Mouse (Mus musculus) limb, embryonic 15.5 days (tissue): ENCODE results near the gene Tmem245. TPM values are rescaled to one million over a fixed set of nuclear protein-coding genes. Genes with fewer than 3 reads are reported as not detected.

Source experiments
- ATAC-seq: fragments of 200-750 bp; cut with Nextera tagmentation; 2 replicates; pipeline ENCODE4 v1.8.0; 2017; ENCODE audit warnings: low read depth, moderate TSS enrichment; ENCODE audit not compliant: insufficient number of reproducible peaks, low FRiP score, low TSS enrichment
- H3K27ac ChIP-seq: fragments of 300-500 bp; sonication (generic); 2 replicates; pipeline ENCODE4 v1.5.1; 2015; ENCODE audit warnings: moderate library complexity, mild to moderate bottlenecking, inconsistent platforms
- H3K27me3 ChIP-seq: fragments of 300-500 bp; sonication (generic); 2 replicates; pipeline ENCODE4 v1.6.1; 2015; ENCODE audit warnings: inconsistent platforms
- H3K36me3 ChIP-seq: fragments of 300-500 bp; sonication (generic); 2 replicates; pipeline ENCODE4 v1.6.1; 2015; ENCODE audit warnings: inconsistent platforms
- H3K4me1 ChIP-seq: fragments of 300-500 bp; sonication (generic); 2 replicates; pipeline ENCODE4 v1.6.1; 2015; ENCODE audit warnings: inconsistent platforms
- H3K4me2 ChIP-seq: fragments of 300-500 bp; sonication (generic); 2 replicates; pipeline ENCODE4 v1.6.1; 2015; ENCODE audit warnings: mild to moderate bottlenecking, inconsistent platforms
- H3K4me3 ChIP-seq: fragments of 300-500 bp; sonication (generic); 2 replicates; pipeline ENCODE4 v1.5.1; 2015; ENCODE audit warnings: mild to moderate bottlenecking, inconsistent platforms
- H3K9ac ChIP-seq: fragments of 300-500 bp; sonication (generic); 2 replicates; pipeline ENCODE4 v1.6.1; 2015; ENCODE audit warnings: inconsistent platforms
- H3K9me3 ChIP-seq: fragments of 300-500 bp; sonication (generic); 2 replicates; pipeline ENCODE4 v1.6.1; 2016; ENCODE audit warnings: inconsistent platforms
- WGBS: fragments of 180-500 bp; shearing (Covaris S2); methylation state at CpG from one replicate; pipeline ENCODE4 v1.1.7; 2015; 5-methylcytosine and 5-hydroxymethylcytosine counted together
- polyA plus RNA-seq: library from polyadenylated mRNA; unstranded; fragments of >200 nt; fragmentation: Nextera tagmentation; extraction: Ambion mirVana; gene quantifications from 2 replicates; pipeline ENCODE4 v1.2.1, GENCODE M21; 2015

Tmem245 gene
- polyA plus RNA-seq, 1 experiment from 2014 or later: 10.9 TPM

DNA sequence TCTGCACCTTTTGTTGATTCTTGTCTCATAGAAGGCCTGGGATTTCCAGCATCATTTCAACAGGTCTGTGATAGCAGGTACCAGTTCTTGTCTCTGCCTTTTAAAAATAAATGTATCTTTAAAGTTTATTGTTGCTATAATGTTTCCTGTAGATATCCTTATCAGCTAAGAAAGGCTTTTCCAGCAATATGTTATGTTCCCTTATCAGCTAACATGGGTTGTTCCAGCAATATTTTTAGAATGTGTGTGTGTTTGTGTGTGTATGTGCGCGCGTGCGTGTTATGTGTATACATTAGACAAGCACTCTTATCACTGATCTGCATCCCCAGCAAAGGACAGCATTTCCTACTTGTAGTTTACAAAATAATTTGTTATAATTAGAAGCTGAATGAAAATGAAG is 85.7 kb downstream of the Tmem245 start:
- Histone ChIP-seq H3K9me3 (no peaks in the 10 kb centered on the region), H3K4me2 (no peak overlapping the region), H3K4me1 (peaks cover 20% of the 10 kb centered on the region), H3K27ac (no peak overlapping the region), H3K36me3 (no peaks in the 10 kb centered on the region), H3K4me3 (no peak overlapping the region), H3K9ac (no peak overlapping the region), H3K27me3 (no peaks in the 10 kb centered on the region)
- no peak for ATAC-seq
- 96% methylated on average over 4 of the region's 4 CpGs for WGBS

DNA sequence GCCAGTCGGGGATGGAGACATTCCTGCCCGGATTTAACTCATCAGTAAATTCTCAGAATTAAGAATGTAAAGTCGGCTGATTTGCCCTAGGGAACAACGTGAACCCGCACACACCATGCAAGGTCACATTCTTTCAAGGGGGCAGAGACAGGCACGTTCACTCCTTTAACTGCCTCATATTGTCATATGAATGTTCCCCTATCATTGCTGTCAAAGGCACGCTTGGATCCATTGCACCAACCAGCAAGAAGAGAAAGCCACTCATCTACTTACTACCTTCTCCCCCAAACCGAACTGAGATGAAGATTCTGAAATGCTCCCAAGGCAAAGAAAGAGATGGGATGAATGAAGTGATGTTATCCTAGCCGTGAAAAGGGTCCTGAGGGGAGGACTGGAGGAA is 88.5 kb downstream of the Tmem245 start:
- WGBS: 66% methylated on average over 9 of the region's 9 CpGs
- H3K27ac ChIP-seq: no peak overlapping the region
- no peaks in the 10 kb centered on the region for H3K27me3 ChIP-seq
- peaks cover 9% of the 10 kb centered on the region for H3K4me1 ChIP-seq
- no peak overlapping the region for H3K4me2 ChIP-seq
- H3K9ac ChIP-seq: no peak overlapping the region
- no peaks in the 10 kb centered on the region for H3K36me3 ChIP-seq
- no peaks in the 10 kb centered on the region for H3K9me3 ChIP-seq
- ATAC-seq: no peak
- H3K4me3 ChIP-seq: no peak overlapping the region

DNA sequence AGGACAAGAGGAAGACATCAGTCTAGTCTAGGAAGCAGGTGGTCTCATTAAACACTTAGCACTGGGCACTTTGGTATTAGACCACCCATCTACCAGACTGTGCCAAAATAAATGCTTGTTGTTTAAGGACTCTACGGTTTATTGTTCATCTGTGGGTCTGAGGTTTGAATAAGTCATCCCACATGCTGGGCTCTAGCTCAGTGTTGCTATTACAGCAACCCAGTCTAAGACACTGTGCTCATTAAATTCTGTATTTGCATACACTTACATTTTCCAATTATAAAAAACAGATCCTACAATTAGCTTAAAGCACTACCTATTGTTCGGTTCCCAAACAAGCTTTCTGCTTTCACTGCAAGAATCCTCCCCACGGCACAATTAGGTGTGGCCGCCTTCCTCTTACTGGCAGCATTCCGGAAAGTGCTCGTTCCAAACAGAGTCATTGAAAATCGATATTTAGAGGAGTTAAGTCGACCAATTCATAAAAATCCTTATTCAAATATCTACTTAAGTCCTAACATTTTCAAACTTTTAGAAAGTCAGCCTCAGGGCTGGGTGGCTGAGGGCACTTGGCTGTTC is 90.8 kb downstream of the Tmem245 start:
- H3K36me3 ChIP-seq: no peaks in the 10 kb centered on the region
- no peak overlapping the region for H3K4me2 ChIP-seq
- H3K9ac ChIP-seq: no peak overlapping the region
- no peak overlapping the region for H3K27ac ChIP-seq
- ATAC-seq: no peak
- no peaks in the 10 kb centered on the region for H3K27me3 ChIP-seq
- H3K4me3 ChIP-seq: no peak overlapping the region
- no peaks in the 10 kb centered on the region for H3K9me3 ChIP-seq
- H3K4me1 ChIP-seq: peaks cover 6% of the 10 kb centered on the region; the same call in 1 of the 2 replicates
- WGBS: 59% methylated on average over 8 of the region's 8 CpGs

DNA sequence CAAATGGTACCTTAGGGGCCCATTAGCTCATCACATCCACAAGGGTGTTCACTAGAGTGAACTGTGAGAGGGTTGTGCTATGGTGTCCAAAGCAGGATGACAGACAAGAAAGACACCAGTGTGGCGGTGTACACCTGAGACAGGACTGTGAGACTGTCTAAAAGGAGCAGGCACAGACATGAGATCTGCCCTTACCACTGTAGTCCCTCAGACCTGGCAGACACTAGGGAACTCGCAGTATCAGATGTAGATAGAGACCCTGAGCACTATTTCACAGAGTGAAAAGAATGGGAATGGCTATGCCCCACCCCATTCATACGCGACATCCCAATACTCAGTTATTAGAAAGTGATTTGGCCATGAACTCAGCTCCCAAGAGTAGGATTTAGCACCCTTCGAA is 91.3 kb downstream of the Tmem245 start:
- WGBS: 89% methylated on average over 5 of the region's 5 CpGs
- no peak overlapping the region for H3K9ac ChIP-seq
- no peaks in the 10 kb centered on the region for H3K27me3 ChIP-seq
- H3K4me1 ChIP-seq: peaks cover 6% of the 10 kb centered on the region; the same call in 1 of the 2 replicates
- H3K9me3 ChIP-seq: no peaks in the 10 kb centered on the region
- no peak overlapping the region for H3K4me2 ChIP-seq
- H3K36me3 ChIP-seq: no peaks in the 10 kb centered on the region
- no peak overlapping the region for H3K27ac ChIP-seq
- no peak overlapping the region for H3K4me3 ChIP-seq
- ATAC-seq: no peak

DNA sequence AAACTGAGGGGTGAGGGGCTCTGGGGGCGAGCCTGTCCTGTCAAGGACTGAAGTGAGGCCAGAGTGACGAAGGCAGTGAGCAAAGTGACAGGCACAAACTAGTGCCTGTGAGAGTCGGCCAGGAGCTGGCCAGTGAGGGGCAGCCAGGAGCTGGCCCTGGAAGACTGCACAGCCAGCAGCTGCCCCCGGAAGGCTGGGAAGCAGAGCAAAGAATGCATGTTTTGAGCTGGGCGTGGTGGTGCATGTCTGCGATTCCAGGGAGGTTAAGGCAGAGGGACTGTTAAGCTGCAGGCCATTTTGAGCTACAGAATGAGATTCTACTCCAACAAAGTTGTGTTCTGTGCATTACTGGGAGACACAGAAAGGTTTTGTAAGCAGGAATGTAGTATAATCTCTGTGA is 96.5 kb downstream of the Tmem245 start:
- no peaks in the 10 kb centered on the region for H3K9me3 ChIP-seq
- H3K9ac ChIP-seq: no peak overlapping the region
- H3K4me1 ChIP-seq: peaks cover 7% of the 10 kb centered on the region
- peak overlapping the region; percentile 47 for H3K27ac ChIP-seq
- H3K36me3 ChIP-seq: 0 out of 2 replicates have a peak, but pooled peaks cover 4% of the 10 kb centered on the region
- 32% methylated on average over 6 of the region's 6 CpGs for WGBS
- 0 out of 2 replicates have a peak, but pooled peaks have one; percentile 52 for ATAC-seq
- H3K27me3 ChIP-seq: no peaks in the 10 kb centered on the region
- no peak overlapping the region for H3K4me3 ChIP-seq
- H3K4me2 ChIP-seq: no peak overlapping the region

DNA sequence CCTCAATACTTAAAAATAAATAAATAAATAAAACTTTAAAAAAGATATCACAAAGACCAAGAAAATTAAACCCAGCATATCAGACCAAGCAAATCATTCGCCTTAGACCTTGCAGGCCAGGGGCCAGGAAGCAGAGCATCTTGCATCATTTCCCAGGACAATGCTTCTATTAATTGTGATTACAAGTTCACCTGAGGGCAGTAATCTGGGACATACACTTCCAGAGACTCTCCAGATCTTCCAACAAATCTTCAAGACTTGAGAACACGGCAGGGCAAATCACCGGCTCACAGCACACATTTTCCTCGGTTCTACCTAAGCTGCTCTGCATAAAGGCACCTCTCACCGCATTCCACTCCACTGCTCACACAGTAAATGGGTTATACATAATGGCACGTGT is 99.2 kb downstream of the Tmem245 start:
- no peak for ATAC-seq
- no peaks in the 10 kb centered on the region for H3K27me3 ChIP-seq
- WGBS: 85% methylated on average over 6 of the region's 6 CpGs
- no peak overlapping the region for H3K4me2 ChIP-seq
- H3K9ac ChIP-seq: no peak overlapping the region
- no peak overlapping the region for H3K27ac ChIP-seq
- H3K36me3 ChIP-seq: peaks cover 20% of the 10 kb centered on the region
- no peak overlapping the region for H3K4me3 ChIP-seq
- peaks cover 4% of the 10 kb centered on the region for H3K4me1 ChIP-seq
- no peaks in the 10 kb centered on the region for H3K9me3 ChIP-seq

DNA sequence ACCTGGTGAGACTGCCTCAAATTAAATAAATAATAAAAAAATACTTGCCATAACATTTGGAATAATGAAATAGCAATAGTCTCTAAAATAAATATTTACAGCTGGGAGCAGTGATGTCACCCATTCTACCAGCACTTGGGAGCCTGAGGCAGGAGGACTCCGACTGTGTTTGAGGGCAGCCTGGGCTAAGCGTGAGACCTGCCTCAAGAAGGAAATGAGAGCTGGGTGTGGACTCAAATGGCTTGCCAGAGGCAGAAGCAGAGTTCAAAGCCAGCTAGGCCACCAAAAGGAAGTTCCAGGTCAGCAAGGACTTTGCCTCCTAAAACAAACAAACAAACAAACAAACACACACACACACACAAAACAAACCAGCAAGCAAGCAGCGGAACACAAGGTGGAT is 99.8 kb downstream of the Tmem245 start:
- no peak for ATAC-seq
- Histone ChIP-seq H3K27ac (no peak overlapping the region), H3K9me3 (no peaks in the 10 kb centered on the region), H3K9ac (no peak overlapping the region), H3K4me2 (no peak overlapping the region), H3K4me3 (no peak overlapping the region), H3K36me3 (peaks cover 20% of the 10 kb centered on the region), H3K4me1 (peaks cover 4% of the 10 kb centered on the region), H3K27me3 (no peaks in the 10 kb centered on the region)
- 79% methylated on average over 3 of the region's 3 CpGs for WGBS

DNA sequence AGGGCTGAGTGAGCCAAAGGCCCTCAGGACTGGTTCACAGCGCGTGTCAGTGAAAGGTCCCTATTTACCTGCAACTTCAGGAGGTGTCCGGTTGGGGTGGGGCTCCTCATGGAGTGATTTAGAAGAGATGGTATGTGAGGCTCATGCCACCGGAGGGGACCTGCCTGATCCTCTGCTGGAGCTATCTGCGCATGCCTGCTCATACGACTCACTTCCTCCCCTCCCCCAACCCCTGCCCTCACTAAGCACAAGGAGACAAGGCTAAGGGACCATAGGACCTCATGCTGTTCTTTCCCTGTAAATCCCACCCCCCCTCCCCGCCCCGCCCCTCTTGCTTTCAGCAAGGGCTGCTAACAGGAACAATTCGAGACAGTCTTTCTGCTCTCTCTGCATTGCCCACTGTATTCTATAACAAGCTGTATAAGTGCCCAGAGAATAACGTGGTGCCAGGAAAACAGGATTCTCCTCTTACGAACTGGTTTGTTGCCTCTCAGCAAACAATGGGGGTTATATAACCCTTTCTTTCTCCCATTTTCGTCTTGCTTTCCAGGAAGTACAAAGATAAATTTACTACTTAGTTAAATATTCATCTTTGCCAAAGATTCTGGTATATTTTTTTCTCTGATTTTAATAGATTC is 101.2 kb downstream of the Tmem245 start:
- Histone ChIP-seq H3K4me3 (no peak overlapping the region), H3K27me3 (no peaks in the 10 kb centered on the region), H3K36me3 (peaks cover 25% of the 10 kb centered on the region), H3K9me3 (no peaks in the 10 kb centered on the region), H3K4me2 (no peak overlapping the region), H3K4me1 (peaks cover 4% of the 10 kb centered on the region), H3K9ac (no peak overlapping the region), H3K27ac (no peak overlapping the region)
- WGBS: 62% methylated on average over 12 of the region's 12 CpGs
- 0 out of 2 replicates have a peak, but pooled peaks have one; percentile 55 for ATAC-seq

DNA sequence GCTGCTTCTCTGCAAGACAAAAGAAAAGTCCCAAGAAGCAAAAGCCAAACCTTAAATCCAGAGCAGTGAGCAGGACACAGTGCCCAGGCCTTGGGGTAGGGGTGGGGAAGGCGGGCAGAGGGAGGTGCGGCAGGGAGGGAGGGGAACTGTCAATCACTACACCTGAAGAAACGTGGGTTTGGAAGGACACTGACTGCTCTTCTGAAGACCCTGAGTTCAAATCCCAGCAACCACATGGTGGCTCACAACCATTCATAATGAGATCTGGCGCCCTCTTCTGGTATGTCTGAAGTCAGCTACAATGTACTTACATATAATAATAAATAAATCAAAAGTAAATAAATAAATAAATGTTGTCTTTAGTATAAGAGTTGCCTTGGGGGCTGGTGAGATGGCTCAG is 102.3 kb downstream of the Tmem245 start:
- ATAC-seq: no peak
- no peak overlapping the region for H3K4me3 ChIP-seq
- H3K4me2 ChIP-seq: no peak overlapping the region
- no peaks in the 10 kb centered on the region for H3K4me1 ChIP-seq
- H3K9ac ChIP-seq: no peak overlapping the region
- H3K36me3 ChIP-seq: peaks cover 25% of the 10 kb centered on the region
- 87% methylated on average over 4 of the region's 4 CpGs for WGBS
- H3K27me3 ChIP-seq: no peaks in the 10 kb centered on the region
- H3K27ac ChIP-seq: no peak overlapping the region
- H3K9me3 ChIP-seq: no peaks in the 10 kb centered on the region

DNA sequence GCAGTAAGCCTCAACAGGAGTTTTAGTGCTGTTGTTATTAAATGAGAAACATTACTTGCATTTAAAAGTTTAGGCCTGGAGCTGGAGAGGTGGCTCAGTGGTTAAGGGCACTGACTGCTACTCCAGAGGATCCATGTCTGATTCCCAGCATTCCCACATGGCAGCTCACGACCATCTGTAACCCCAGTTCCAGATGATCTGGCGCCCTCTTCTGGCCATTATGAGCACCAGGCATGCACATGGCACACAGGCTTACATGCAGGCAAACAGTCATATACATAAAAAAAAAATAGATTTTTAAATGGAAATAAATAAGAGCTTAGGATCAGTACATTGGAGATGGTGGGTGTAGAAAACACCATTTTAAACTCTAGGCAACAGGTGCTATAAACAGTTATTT is 103.3 kb downstream of the Tmem245 start:
- Histone ChIP-seq H3K4me2 (no peak overlapping the region), H3K27ac (no peak overlapping the region), H3K9ac (no peak overlapping the region), H3K4me1 (no peaks in the 10 kb centered on the region), H3K27me3 (no peaks in the 10 kb centered on the region), H3K9me3 (no peaks in the 10 kb centered on the region), H3K36me3 (peaks cover 25% of the 10 kb centered on the region), H3K4me3 (no peak overlapping the region)
- no peak for ATAC-seq
- WGBS: 83% methylated on average over 2 of the region's 2 CpGs

DNA sequence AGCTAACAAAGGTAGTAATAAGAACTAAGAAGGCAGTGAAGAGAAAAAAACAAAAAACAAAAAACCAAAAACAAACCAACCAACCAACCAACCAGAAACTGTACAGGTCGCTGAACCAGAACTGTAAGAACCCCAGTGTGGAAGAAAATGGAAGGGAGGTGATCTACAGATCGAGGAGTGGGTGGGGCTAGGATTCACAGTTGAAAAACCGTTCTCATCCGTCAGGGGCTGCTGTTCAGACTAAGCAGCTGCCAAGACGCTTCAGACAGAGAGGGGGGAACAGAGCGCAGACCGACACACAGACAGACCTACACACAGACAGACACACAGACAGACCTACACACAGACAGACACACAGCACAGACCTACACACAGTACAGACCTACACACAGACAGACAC is 104.7 kb downstream of the Tmem245 start:
- no peak overlapping the region for H3K4me3 ChIP-seq
- H3K36me3 ChIP-seq: peaks cover 24% of the 10 kb centered on the region
- no peak overlapping the region for H3K9ac ChIP-seq
- H3K4me2 ChIP-seq: no peak overlapping the region
- no peaks in the 10 kb centered on the region for H3K27me3 ChIP-seq
- no peaks in the 10 kb centered on the region for H3K9me3 ChIP-seq
- H3K27ac ChIP-seq: no peak overlapping the region
- WGBS: 81% methylated on average over 7 of the region's 7 CpGs
- no peak for ATAC-seq
- H3K4me1 ChIP-seq: no peaks in the 10 kb centered on the region

DNA sequence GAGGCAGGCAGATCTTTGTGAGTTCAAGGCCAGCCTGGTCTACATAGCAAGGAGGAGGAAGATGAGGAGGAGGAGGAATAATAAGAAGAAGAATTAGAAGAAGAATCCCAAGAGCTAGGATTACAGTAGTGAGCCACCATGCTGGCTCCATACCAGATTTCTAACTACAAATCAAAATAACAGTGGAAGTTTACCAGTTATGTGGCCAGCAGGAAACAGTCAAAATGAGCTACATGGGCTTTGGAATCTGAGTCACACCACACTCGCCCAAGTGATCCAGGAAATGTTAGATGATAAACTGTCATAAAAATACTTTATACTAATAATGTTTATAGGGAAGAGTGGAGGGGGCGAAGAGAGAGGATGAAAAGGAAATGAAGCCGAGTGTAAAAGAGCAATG is 106.9 kb downstream of the Tmem245 start:
- Histone ChIP-seq H3K4me2 (no peak overlapping the region), H3K27ac (no peak overlapping the region), H3K27me3 (no peaks in the 10 kb centered on the region), H3K4me1 (no peaks in the 10 kb centered on the region), H3K4me3 (no peak overlapping the region), H3K9ac (no peak overlapping the region), H3K36me3 (peaks cover 21% of the 10 kb centered on the region), H3K9me3 (no peaks in the 10 kb centered on the region)
- 78% methylated on average over 3 of the region's 3 CpGs for WGBS
- no peak for ATAC-seq
